Mouse (Mus musculus) right cerebral cortex, adult 2 months (tissue): Measurements from ENCODE around the gene Abhd16a.

Experiments
- DNase-seq, 2 experiments: peaks; one replicate each; pipeline ENCODE4 v3.0.0; 2021 to 2022; ENCODE audit warnings: low spot score in 2 of 2

Abhd16a gene

DNA sequence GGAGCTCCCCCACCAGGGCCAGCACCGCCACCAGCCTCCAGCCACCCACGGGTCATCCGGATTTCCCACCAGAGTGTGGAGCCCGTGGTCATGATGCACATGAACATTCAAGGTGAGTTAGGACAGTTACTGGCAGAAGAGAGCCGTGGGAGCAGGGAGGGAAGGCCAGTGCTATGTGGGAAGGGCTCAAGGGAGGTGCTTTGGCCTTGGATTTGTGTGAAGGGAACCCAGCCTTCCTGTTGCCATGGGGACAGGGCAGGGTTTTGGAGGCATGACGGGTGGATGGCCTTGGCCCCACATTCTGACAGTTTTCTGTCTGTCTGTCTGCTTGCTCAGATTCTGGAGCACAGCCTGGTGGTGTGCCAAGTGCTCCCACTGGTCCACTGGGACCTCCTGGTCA lies 52.9 kb downstream of the Abhd16a start:
- DNase-seq, result no peak

DNA sequence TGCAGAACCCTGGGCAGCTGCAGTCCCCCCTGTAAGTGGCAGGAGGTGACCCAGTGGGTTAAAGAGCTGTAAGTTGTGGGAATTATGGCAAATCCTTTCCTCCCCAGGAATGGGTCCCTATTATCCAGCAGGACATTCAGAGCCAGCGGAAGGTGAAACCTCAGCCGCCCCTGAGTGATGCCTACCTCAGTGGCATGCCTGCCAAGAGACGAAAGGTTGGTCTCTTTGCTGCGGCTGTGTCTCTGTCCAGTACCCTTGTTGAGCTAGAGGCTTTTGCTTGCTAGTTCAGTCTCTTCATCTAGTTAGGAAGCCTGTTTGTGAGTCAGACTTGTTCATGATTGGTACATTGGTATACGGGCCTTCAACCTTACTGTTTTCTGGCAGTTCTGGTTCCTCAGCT lies 57.1 kb downstream of the Abhd16a start:
- DNase-seq, result no peak

DNA sequence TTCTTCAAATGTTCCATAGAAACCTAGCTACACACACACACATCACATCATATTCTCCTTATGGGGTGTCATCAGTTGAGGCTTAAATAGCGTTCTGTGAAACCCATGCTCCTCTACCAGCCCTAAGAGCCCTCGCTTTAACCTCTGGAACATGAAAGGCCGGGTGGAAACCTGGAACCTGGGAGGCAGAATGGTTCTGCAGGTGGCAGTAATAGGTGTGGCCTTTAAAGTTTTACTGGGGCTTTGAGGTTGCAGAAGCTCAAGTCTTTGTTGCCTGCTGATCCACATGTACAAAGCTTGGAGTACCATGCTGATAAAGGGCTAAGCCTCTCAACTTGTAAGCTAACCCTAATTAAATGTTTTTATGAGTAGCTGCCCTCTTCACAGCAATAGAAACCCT lies 58.3 kb downstream of the Abhd16a start:
- no peak for DNase-seq

DNA sequence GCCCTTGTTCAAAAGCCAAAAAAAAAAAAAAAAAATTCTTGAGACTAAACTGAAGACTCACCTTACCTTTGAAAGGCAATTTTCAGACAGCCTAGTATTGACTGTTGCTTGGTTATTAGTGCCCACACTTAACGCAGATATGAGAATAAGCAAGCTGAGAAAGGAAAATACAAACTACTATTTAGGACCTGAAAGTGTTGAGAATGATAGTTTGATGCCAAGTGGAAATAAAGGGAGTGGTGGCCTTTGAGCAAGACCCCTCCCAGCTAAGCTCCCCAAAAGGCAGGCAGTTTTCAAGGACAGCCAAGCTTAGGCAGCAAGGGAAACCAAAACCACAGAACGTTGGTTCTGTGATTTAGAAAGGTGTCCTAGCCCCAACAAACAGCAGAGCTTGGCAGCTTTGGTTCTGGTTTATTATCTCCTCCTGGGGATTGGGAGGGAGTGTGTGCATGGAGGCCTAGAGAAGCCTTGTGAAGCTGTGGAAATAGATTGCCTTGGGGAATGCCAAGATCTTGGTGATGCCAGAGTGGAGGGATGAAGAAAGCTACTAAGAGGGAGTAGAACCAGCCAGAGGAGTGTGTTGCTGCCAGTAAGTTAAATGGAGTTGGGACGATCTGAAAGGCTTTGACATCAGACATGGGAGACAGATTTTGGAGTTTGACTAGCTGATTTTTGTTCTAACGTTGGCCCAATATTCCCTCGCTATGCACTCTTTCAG lies 59.0 kb downstream of the Abhd16a start:
- no peak for DNase-seq

DNA sequence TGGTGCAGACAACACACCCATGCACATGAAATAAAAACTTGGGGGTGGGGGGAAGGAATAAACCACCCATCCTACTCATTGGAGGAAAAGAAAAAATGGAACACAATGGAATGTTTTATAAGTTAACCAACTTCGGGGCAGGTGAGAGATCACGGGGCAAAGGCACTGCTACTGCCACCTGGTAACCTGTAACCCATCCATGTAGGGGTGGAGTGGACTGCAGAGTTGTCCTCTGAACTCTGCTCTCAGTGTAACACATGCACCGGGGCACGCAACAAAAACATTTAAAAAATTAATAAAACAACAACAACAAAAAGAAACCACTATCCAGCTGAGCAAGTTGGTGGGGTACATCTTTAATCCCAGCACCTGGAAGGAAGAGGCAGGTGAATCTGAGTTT lies 63.1 kb downstream of the Abhd16a start:
- DNase-seq, result no peak
